Mouse (Mus musculus) common myeloid progenitor, adult 5-6 weeks (primary cell): ENCODE results near the gene Ifitm10. TPM values are rescaled to one million over a fixed set of nuclear protein-coding genes. Genes with fewer than 3 reads are reported as not detected.
"Not testable (repeated sequence)": the region's sequence is repeated elsewhere in the genome, so short reads cannot be mapped to it uniquely, and the experiment has no call there.

Experiments
- ATAC-seq: replicated peaks from 2 replicates; pipeline ENCODE4 v1.8.0; 2016; ENCODE audit warnings: low read depth, mild to moderate bottlenecking, moderate TSS enrichment, inconsistent platforms; ENCODE audit not compliant: poor library complexity, severe bottlenecking
- total RNA-seq: library from RNA; stranded (forward); fragments of 200-1000, 187-1606 nt; gene quantifications from 2 replicates; pipeline ENCODE4 v1.2.3, GENCODE M21; 2017

Ifitm10 gene
- total RNA-seq, 1 experiment from 2014 or later = not detected

DNA sequence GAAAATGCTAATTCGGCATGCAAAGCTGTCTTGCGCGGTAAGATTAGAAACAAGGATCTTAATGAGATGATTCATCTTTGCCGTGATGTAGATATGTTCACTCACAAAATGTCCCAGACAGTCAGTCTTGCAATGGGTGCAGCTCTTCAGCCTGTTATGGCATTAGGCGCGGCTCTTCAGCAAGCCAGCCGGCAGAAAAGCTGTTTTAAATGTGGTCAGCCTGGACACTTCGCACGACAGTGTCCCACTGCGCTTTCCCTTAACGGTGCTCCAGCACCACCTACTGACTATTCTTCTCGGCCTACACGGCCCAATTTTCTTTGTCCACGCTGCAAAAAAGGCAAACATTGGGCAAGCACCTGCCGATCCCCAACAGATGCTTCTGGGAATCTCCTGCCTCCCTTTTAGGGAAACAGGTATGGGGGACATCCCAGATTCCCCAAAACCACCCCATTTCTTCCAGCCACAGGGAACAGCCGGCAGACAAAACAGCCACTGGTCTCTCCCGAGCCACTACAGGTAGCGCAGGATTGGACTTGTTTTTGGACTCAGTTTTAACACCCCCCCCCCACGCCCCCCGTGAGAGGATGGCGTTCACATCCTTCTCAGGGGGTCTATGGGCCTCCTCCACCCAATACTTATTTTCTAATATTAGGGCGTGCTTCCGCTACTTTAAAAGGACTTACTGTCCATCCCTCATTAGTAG, 88.3 kb downstream of the Ifitm10 start:
- ATAC-seq = peak; percentile 43

DNA sequence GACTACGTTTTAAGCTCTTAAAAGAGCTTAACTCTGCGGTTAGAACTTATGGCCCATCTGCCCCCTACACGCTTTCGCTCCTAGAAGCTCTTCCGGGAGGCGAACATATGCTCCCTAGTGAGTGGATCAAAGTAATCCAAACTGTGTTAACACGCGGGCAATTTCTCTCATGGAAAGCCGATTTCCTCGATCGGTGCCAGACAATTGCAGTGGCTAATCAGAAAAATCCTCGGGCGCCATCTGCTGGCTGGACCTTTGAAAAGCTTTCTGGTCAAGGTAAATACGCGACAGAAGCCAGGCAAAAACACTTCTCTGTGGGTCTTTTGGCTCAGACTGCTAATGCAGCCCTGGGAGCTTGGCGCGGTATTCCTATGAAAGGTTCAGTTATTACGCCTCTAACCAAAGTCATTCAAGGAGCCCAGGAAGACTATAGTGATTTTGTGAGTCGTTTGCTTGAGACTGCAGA, 88.9 kb downstream of the Ifitm10 start:
- peak; percentile 62 for ATAC-seq

DNA sequence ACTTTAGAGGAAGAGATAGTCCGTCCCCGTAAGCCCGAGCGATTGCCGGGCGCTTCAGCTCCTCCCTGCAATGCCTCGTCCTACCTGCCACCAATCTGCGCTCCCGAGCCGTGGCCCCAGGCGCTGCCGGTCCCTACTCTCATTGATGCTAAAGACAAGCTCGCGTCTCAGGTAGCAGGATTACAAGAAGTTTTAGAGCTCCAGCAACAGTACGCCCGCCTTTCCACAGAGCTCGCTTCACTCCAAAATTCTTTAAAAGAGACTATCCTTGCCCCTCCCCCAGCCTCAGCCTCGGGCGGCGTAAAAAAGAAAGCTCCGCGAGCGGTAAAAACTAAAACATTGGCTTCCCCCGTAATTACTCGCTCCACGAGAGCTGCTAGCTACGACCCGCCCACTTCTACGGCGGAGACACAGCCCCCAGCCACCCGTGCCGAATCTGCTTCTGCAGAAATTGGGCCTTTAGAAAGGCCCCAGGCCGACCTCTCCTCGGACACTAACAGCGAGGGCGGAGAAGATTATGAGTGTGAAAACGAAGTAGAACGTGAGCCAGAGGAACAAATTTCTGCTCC, 89.4 kb downstream of the Ifitm10 start:
- ATAC-seq = peak; percentile 82

GRCm38 (mm10) chr7:142282847-142283246, 90.7 kb downstream of the Ifitm10 start:
- not testable (repeated sequence) for ATAC-seq

DNA sequence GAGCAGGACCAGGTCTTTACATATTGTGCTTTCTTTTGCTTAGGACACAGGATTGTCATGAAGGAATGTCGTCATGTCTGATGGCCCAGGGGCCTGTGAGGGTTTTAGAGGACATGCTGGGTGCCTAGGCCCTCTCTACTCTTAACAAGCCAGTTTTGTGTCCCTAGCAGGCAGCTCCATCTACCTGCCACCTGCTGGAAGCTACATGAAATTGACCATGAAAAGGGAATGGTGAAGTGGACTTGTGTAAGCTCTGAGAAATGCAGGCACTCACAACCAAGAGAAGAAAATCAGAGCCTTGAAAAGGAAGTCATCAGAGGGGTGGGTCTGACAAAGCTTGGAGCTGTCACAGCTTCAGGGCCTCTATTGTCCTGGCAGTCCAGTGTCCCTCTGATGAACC, 94.3 kb downstream of the Ifitm10 start:
- not testable (repeated sequence) for ATAC-seq

GRCm38 (mm10) chr7:142278183-142278582, 95.4 kb downstream of the Ifitm10 start:
- peak; percentile 90 for ATAC-seq

Other genes with a start within 250 kb of the Ifitm10 start
- not detected in 2 replicates for gene Gm39115, start 237.7 kb downstream of the Ifitm10 start, total RNA-seq
- gene Gm45337, start 229.1 kb downstream of the Ifitm10 start, total RNA-seq = not detected in 2 replicates
- not detected in 2 replicates for gene Gm29735, start 216.6 kb downstream of the Ifitm10 start, total RNA-seq
- gene Gm4553, start 208.0 kb downstream of the Ifitm10 start, total RNA-seq = not detected in 2 replicates
- not detected in 2 replicates for gene Krtap5-2, start 197.7 kb downstream of the Ifitm10 start, total RNA-seq
- gene Gm10153, start 183.4 kb downstream of the Ifitm10 start, total RNA-seq = not detected in 2 replicates
- not detected in 2 replicates for gene Krtap5-3, start 172.4 kb downstream of the Ifitm10 start, total RNA-seq
- not detected in 2 replicates for gene Gm7579, start 161.9 kb downstream of the Ifitm10 start, total RNA-seq
- not detected in 2 replicates for gene Krtap5-5, start 143.8 kb downstream of the Ifitm10 start, total RNA-seq
- gene Gm40460, start 132.7 kb downstream of the Ifitm10 start, total RNA-seq = not detected in 2 replicates
- not detected in 2 replicates for gene Gm2431, start 115.4 kb downstream of the Ifitm10 start, total RNA-seq
- gene Gm4559, start 99.4 kb downstream of the Ifitm10 start, total RNA-seq = not detected in 2 replicates
- not detected in 2 replicates for gene Krtap5-1, start 76.6 kb downstream of the Ifitm10 start, total RNA-seq
- not detected in 2 replicates for gene Krtap5-4, start 70.2 kb downstream of the Ifitm10 start, total RNA-seq
- gene Gm49369, start 8.9 kb upstream of the Ifitm10 start, total RNA-seq = 12.4 and 58.4 TPM in 2 replicates
- 114 and 134 TPM in 2 replicates for gene Ctsd, start 14.3 kb upstream of the Ifitm10 start, total RNA-seq
- not detected in 2 replicates for gene Syt8, start 61.1 kb upstream of the Ifitm10 start, total RNA-seq
- gene Tnni2, start 68.1 kb upstream of the Ifitm10 start, total RNA-seq = 1.8 and 3.7 TPM in 2 replicates
- gene Lsp1, start 87.1 kb upstream of the Ifitm10 start, total RNA-seq = 96.5 and 108 TPM in 2 replicates
- 1.2 TPM in 1 of 2 replicates, not detected in the other for gene Tnnt3, start 125.1 kb upstream of the Ifitm10 start, total RNA-seq
- gene Mrpl23, start 158.9 kb upstream of the Ifitm10 start, total RNA-seq = 20.5 and 55.4 TPM in 2 replicates